Mouse (Mus musculus) Patski (cell line): ENCODE data around the gene Elovl4. TPM values are rescaled to one million over a fixed set of nuclear protein-coding genes. Genes with fewer than 3 reads are reported as not detected.

ENCODE experiments used
- ATAC-seq: fragments of 100-300 bp; one replicate; pipeline ENCODE4 v1.8.0; 2021
- CTCF ChIA-PET: fragments of 350-600 bp; sonication (Branson Sonifier 250); formaldehyde crosslinking; loops from one replicate; lab custom pipeline; 2022; ENCODE audit warnings: inconsistent platforms; lab: Charles Lee
- POLR2A ChIA-PET: fragments of 350-600 bp; sonication (Branson Sonifier 250); formaldehyde crosslinking; loops from one replicate; lab custom pipeline; 2022; ENCODE audit warnings: antibody characterized with exemption, inconsistent platforms; lab: Charles Lee
- DNase-seq: peaks from one replicate; pipeline ENCODE4 v3.0.0-alpha.2; 2011; ENCODE audit warnings: low read depth, low spot score
- H3K27me3 ChIP-seq: fragments of 371-371 bp; one replicate; pipeline ENCODE4 v1.5.1; 2021
- CTCF ChIP-seq: fragments of 100-300 bp; IDR thresholded peaks from one replicate; pipeline ENCODE4 v1.5.1; 2021
- in situ Hi-C: fragments of 300-500 bp; cut with MboI; formaldehyde crosslinking; loops from 3 replicates; pipeline ENCODE4 v1.11.1; 2018; ENCODE audit warnings: low pct_unique_long_range_greater_than_20kb, mixed read lengths
- polyA plus RNA-seq: library from polyadenylated mRNA; unstranded; gene quantifications from one replicate; pipeline ENCODE4 v1.2.3, GENCODE M21; 2021

Elovl4 gene
- polyA plus RNA-seq, 1 experiment from 2014 or later, result 3.2 TPM

- H3K27me3 ChIP-seq, result peaks cover 63% of the 10 kb centered on the region
- ATAC-seq (no peak), DNase-seq (no peak)
- in situ Hi-C loops, result no loop called here
- ChIA-PET POLR2A (interaction anchor here (0.7 kb wide), 1 partner anchor 98 kb away, joined by 3 read pairs; no protein-coding TSS in a partner anchor), CTCF (interaction anchor here (0.8 to 2.7 kb wide), 16 partner anchors 13 to 105 kb away, joined by 3 to 11 read pairs (median 4); partner anchors contain the start of gene Ttk)
- TF ChIP-seq CTCF, result peak; percentile 70
Measured at GRCm38 (mm10) chr9:83807562-83807961, 1.5 kb upstream of the Elovl4 start.

DNA sequence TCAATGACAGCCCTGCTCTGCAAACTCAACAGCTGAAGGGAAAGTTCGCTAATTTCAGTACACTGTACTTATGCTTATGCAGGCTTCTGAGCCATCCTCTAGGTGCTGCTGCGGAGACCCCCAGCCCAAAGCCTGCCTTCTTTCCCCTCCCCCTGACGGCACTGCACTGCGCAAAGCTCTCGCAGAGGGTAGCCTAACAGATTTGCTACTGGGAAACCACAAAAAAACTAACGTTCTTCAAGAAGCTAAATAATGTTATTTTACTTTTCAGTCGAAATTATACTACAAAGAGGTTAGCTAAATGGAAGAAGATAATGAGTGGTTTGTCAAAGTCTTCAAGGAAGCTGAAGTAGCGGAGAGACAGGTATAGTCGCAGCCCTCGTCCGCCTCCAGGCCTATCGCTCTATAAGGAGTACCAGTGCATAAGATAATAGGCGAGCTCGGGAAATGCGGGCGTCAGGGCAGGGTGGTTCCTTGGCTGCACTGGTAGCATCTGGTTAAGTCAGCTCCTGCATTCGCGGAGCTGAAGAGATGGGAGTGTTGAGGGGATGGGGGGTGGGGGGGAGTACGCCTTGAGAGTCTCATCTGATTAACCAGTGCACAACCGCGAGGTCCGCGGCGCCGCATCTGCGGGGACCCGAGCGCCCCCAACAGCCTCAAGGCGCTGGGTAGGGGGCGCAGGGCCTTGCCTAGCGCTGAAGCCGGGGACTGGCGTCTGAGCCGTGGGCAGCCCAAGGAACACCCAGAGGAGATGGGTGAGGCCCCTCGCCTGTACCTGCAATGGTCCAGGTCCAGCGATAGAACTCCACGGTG, 707 bp downstream of the Elovl4 start:
- CTCF ChIA-PET, result interaction anchor here (0.7 to 0.8 kb wide), 2 partner anchors 12 to 100 kb away, joined by 3 read pairs; no protein-coding TSS in a partner anchor
- DNase-seq (no peak), ATAC-seq (peak; percentile 44)
- POLR2A ChIA-PET, result interaction anchor here (0.8 kb wide), 1 partner anchor 29 kb away, joined by 3 read pairs; no protein-coding TSS in a partner anchor
- TF ChIP-seq CTCF, result no peak
- in situ Hi-C loops, result no loop called here
- H3K27me3 ChIP-seq, result peaks cover 52% of the 10 kb centered on the region

GRCm38 (mm10) chr9:83804341-83804740, 1.7 kb downstream of the Elovl4 start:
- in situ Hi-C loops, result no loop called here
- H3K27me3 ChIP-seq, result peaks cover 42% of the 10 kb centered on the region
- DNase-seq (no peak), ATAC-seq (no peak)
- no peak for TF ChIP-seq CTCF
- ChIA-PET POLR2A (interaction anchor here (0.6 kb wide), 1 partner anchor 29 kb away, joined by 4 read pairs; no protein-coding TSS in a partner anchor), CTCF (interaction anchor here (0.7 to 1.5 kb wide), 4 partner anchors 30 to 108 kb away, joined by 3 read pairs; partner anchors contain the start of gene Ttk)

GRCm38 (mm10) chr9:83797898-83798297, 8.2 kb downstream of the Elovl4 start:
- no peaks in the 10 kb centered on the region for H3K27me3 ChIP-seq
- in situ Hi-C loops, result no loop called here
- ATAC-seq (no peak), DNase-seq (no peak)
- CTCF ChIA-PET, result interaction anchor here (0.7 kb wide), 1 partner anchor 9 kb away, joined by 3 read pairs; no protein-coding TSS in a partner anchor
- POLR2A ChIA-PET, result no interaction called here
- no peak for TF ChIP-seq CTCF

GRCm38 (mm10) chr9:83796875-83797274, 9.2 kb downstream of the Elovl4 start:
- ATAC-seq (no peak), DNase-seq (no peak)
- POLR2A ChIA-PET, result no interaction called here
- in situ Hi-C loops, result no loop called here
- no peaks in the 10 kb centered on the region for H3K27me3 ChIP-seq
- TF ChIP-seq CTCF, result no peak
- CTCF ChIA-PET, result no interaction called here

DNA sequence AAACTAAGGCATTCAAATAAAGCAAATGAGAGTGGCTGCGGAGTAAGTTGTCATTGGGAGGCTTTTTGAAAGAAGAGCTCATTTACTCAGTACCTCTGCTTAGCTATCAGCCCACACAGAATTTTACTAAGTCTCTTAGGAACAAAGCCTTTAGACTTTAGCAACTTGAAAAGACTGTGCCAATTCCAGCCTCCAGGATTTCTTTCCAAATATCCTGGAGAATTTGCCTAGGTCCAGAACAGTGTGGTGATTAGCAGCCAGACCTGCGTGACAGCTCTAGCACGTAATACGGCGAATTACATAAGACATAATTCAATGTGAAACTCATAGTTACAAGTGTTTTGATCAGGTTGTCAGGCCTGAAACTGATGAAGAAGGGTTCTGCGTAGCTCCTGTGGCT, 16.8 kb downstream of the Elovl4 start:
- TF ChIP-seq CTCF, result no peak
- in situ Hi-C loops, result no loop called here
- POLR2A ChIA-PET, result interaction anchor here (0.7 kb wide), 1 partner anchor 981 kb away, joined by 3 read pairs; no protein-coding TSS in a partner anchor
- CTCF ChIA-PET, result interaction anchor here (0.9 to 1.5 kb wide), 2 partner anchors 8 to 18 kb away, joined by 3 read pairs; no protein-coding TSS in a partner anchor
- no peaks in the 10 kb centered on the region for H3K27me3 ChIP-seq
- no peak for ATAC-seq
- no peak for DNase-seq

- CTCF ChIA-PET, result no interaction called here
- TF ChIP-seq CTCF, result no peak
- DNase-seq (no peak), ATAC-seq (no peak)
- in situ Hi-C loops, result no loop called here
- POLR2A ChIA-PET, result no interaction called here
- H3K27me3 ChIP-seq, result no peaks in the 10 kb centered on the region
Measured at GRCm38 (mm10) chr9:83785501-83785900, 20.6 kb downstream of the Elovl4 start.

GRCm38 (mm10) chr9:83778317-83778960, 27.6 kb downstream of the Elovl4 start:
- H3K27me3 ChIP-seq, result no peaks in the 10 kb centered on the region
- DNase-seq (no peak), ATAC-seq (no peak)
- TF ChIP-seq CTCF, result no peak
- POLR2A ChIA-PET, result no interaction called here
- CTCF ChIA-PET, result no interaction called here
- in situ Hi-C loops, result no loop called here

- H3K27me3 ChIP-seq, result no peaks in the 10 kb centered on the region
- TF ChIP-seq CTCF, result no peak
- CTCF ChIA-PET, result no interaction called here
- in situ Hi-C loops, result no loop called here
- no peak for DNase-seq
- ATAC-seq, result no peak
- POLR2A ChIA-PET, result interaction anchor here (0.6 kb wide), 1 partner anchor 9 kb away, joined by 3 read pairs; no protein-coding TSS in a partner anchor
Measured at GRCm38 (mm10) chr9:83761318-83761717, 44.8 kb downstream of the Elovl4 start.

GRCm38 (mm10) chr9:83731877-83732276, 74.2 kb downstream of the Elovl4 start:
- no peak for ATAC-seq
- in situ Hi-C loops, result no loop called here

More at GRCm38 (mm10) chr9:83731877-83732276, 74.2 kb downstream of the Elovl4 start:
- TF ChIP-seq CTCF, result no peak
- no peak for DNase-seq
- no peaks in the 10 kb centered on the region for H3K27me3 ChIP-seq
- POLR2A ChIA-PET, result no interaction called here
- CTCF ChIA-PET, result no interaction called here
